Mouse (Mus musculus) cerebellum, adult 11 months (tissue): ENCODE data around the gene Defb23.
A peak's percentile ranks its signal among the peaks of the same experiment; 100 is the strongest.
"Not testable (repeated sequence)": the region's sequence is repeated elsewhere in the genome, so short reads cannot be mapped to it uniquely, and the experiment has no call there.

Experiments
- DNase-seq: peaks from one replicate; pipeline ENCODE4 v3.0.0; 2022

The Defb23 gene

DNA sequence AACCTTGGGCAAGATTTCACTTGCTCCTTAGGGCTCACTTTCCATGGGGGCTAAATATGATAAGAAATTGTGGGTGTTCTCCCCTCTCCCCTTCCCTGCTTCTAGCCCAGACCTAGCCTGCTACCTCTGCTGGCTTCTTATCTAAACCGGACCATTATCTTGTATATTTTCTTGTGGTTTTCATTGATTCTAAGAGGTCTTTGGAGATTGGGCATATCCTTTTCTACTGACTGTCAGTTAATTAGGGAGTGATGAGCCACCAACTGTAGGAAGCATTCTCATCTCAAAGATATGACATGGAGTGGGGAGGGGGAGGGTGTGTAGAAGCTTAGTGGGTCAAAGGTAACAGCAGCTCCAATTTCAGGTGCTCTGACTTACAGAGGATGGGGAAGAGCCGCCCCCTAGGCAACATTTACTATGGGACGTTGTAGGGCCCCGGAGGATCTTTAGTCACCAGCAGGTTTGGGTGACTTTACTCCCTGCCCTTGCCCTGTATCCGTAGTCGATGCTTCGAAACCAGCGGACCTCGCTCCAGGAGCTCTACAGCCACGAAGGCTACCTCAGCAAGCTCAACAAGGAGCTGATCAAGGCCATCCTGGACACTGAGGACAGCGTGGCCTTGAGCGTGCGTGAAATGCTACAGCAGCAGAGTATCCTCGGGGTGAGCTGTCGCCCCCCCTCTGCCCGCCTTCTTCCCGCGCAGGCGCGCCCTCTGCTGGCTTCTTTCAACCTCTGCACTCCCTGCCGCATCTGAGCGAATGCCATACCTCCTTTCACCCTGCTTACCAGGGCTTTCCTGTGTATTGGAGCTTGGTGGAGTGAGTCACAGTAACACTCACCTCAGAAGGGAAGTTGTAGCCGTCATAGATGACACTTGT is 27.2 kb downstream of the Defb23 start:
- DNase-seq: peak; percentile 84

DNA sequence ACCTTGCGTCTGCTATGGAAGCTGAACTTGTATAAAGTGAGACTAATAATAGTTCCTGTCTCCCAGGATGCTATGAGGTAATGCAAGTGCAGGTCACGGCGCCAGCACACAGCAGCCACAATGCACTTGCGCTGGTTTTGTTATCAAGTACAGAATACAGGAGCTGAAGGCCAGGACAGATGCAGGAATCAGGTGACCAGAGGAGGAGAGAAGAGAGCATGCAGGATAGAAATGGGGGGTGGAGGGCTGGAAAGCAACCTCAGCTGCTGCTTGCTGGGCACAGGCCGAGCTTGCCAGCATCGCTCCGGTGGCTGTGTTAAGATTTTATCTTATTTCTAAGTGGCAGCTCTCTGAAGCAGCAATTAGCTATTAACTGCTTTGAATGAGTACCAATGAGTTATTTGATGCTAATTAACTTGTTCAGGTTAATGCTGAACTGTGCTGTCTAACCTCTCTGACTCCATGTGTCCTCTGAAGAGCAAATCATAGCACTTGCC is 28.0 kb downstream of the Defb23 start:
- no peak for DNase-seq

DNA sequence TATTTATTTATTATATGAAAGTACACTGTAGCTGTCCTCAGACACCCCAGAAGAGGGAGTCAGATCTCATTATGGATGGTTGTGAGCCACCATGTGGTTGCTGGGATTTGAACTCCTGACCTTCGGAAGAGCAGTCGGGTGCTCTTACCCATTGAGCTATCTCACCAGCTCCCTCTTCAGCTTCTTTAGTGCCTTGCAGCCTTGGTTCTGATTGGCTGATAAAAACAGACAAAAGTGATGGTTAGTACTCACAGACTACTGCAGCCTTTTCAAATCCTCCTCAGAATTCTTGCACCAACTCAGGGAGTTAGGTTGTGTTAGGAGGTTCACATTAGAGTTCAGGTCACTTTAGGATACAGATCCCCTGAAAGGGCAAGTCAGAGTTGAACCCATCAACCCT is 35.9 kb downstream of the Defb23 start:
- not testable (repeated sequence) for DNase-seq

DNA sequence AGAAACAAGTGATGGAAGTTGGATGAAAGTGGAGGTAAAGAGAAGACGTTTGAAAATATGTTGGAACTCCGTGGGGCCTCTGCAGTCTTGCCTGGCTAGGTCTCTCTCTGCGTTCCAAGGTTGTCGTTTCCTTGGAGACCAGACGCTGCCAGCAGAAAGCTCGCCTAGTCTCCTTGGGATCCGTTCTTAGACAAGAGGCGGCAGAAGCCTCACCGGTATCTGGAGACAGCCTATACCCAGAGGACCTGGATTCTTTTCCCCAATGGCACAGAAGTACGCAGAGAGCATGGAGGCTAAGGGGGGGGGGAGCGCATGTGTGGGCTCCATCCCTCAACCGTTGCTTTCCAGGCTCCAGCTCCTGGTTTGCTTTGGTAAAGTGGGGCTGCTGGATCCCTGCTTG is 36.9 kb downstream of the Defb23 start:
- DNase-seq: no peak

GRCm38 (mm10) chr2:152415786-152416185 is 48.6 kb downstream of the Defb23 start:
- DNase-seq: no peak

DNA sequence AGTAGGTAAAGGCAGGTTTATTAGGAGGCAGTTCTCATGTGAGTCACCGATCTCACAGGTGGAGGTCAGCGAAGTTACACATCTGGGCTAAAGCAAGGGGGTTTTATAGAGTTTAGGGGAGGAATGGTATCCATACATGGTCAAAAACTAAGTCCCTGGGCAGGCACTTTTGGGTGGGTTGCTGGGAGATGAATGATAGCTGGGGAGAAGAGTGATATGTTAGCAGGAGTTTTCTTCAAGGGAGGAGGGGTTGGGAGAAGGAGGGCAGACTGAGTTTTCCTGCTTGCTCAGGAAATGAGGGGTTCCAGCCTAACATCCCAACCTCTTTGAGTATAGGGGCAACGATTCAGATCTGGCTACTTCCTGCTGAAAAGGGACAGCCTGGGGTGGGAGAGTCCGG is 49.1 kb downstream of the Defb23 start, which contains the start of gene 6820408C15Rik:
6820408C15Rik (plus strand) TSS at position 301 of the 400 bp plus-strand sequence.
- no peak for DNase-seq

- peak; percentile 87 for DNase-seq
Observed at GRCm38 (mm10) chr2:152414591-152415165, 49.7 kb downstream of the Defb23 start, which contains the start of gene Zcchc3. Gene Zcchc3 (minus strand): TSS chr2:152415027.

DNA sequence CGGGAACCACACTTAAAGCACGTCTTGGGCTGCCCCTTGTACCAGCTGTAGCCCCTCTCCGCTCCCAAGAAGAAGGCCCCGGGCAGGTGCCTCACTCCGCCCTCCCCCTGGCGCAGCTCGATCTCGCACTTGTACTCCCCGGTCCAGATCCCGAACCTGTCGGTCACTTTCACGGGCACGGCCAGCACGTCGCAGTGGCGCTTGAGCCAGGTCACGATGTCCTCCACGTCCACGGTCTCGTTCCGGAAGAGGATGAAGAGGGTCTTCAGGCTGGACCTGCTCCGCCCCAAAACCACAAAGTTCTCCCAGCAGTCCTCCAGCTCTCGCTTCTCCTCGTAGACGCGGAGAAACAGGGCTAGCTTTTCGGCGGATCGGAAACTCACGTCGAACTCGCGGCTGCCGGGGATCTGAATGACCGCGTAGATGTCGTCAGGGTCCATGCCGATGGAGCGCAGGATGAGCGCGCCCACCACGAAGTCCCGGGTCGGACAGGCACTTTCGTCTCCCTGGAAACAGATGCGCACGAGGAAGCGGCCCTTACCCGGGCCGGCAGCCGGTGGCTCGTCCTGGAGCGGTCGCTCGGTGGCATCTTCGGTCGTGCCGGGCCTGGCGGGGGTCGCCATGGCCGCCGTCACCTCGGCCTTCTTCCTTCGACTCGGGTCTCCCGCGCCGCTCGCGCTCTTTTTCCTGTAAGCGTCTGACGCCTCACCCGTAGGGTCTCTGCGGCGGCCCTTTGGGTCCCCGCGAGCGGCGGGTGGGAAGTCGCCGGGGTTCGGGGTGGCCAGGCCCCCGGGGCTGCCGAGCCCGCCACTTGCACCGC is 50.4 kb downstream of the Defb23 start:
- DNase-seq: peak; percentile 43

DNA sequence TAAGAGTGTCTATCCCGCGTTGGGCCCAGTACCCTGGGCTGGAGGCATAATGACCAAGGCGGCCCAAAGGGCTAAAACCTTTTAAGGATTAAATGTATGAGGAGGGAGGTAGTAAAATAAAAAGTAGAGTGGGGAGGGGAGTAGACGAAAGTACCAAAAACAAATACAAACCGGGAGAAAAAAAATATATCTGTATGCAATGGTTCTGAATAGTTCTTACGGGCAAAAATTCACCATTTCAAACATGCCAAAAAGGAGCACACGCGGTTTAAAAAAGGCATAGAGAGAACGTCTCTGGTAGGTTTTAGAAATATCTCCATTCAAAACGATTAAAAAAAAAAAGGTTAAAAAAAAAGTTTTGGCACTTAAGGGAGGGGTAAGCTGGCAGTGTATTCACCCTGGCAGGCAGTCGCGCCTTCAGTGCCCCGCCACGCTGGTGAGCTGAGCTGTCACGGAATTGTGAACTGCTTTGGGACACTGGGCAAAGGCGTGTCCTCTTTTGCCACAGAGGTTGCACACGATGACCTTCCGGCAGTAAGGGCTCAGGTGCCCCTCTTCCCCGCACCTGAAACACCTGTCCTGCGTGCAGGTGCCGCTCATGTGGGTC is 51.2 kb downstream of the Defb23 start:
- no peak for DNase-seq

DNA sequence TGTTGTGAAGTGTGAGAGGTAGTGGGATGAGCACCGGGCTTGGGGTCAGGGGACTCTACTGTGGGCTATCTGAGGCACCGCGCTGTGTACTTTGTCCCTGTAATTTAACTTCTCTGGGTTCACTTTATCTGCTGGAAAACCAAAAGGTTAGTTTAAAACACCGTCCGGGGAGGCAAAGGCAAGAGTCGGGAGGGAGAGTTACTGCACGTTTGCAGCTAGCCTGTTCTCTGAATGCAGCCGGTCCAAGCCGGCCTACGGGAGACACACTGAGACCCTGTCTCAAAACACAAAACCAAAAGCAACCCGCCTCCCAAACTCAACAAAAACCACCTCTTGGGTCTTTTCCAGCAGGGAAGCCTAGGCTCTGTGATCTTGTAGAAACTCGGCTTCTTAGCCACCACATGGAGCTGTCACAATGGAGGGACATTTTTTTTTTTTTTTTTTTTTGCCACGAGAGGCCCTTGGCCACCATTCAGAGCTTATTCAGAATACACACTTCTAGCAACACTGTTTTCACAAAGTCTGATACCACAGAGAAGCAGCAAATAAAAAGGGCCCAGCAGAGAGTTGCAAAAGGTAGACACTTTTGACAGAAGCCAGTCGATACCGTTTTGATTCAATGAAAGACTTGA is 51.8 kb downstream of the Defb23 start:
- DNase-seq: no peak

- DNase-seq: no peak
Observed at GRCm38 (mm10) chr2:152411471-152411870, 52.9 kb downstream of the Defb23 start.

GRCm38 (mm10) chr2:152410971-152411371 is 53.4 kb downstream of the Defb23 start:
- DNase-seq: peak; percentile 64

- DNase-seq: no peak
Observed at GRCm38 (mm10) chr2:152409781-152410180, 54.6 kb downstream of the Defb23 start.
